Mouse (Mus musculus): Measurements from ENCODE around the gene Colq. TPM values are rescaled to one million over a fixed set of nuclear protein-coding genes. Genes with fewer than 3 reads are reported as not detected.

The Colq gene
- total RNA-seq, 2 experiments from 2014 or later = not detected

- no peak for DNase-seq
Observed at GRCm38 (mm10) chr14:31525040-31525810, 65.9 kb downstream of the Colq start.

- DNase-seq = peak in 1 of 2 experiments; percentile 39
Observed at GRCm38 (mm10) chr14:31521318-31521717, 69.8 kb downstream of the Colq start.

GRCm38 (mm10) chr14:31519165-31519564 lies 72.0 kb downstream of the Colq start:
- peak in 1 of 2 experiments; percentile 25 for DNase-seq

GRCm38 (mm10) chr14:31515895-31516294 lies 75.2 kb downstream of the Colq start:
- DNase-seq = no peak

- DNase-seq = no peak
Observed at GRCm38 (mm10) chr14:31510322-31510721, 80.8 kb downstream of the Colq start.

- DNase-seq = peak; percentile 77 to 80
Observed at GRCm38 (mm10) chr14:31509911-31510310, 81.2 kb downstream of the Colq start.

GRCm38 (mm10) chr14:31506456-31506855 lies 84.7 kb downstream of the Colq start:
- DNase-seq = no peak

GRCm38 (mm10) chr14:31503406-31503805 lies 87.7 kb downstream of the Colq start:
- DNase-seq = no peak

GRCm38 (mm10) chr14:31499526-31499925 lies 91.6 kb downstream of the Colq start:
- no peak for DNase-seq

- DNase-seq = peak; percentile 55 to 59
Observed at GRCm38 (mm10) chr14:31496241-31496646, 94.9 kb downstream of the Colq start.

- DNase-seq = no peak
Observed at GRCm38 (mm10) chr14:31495538-31495937, 95.6 kb downstream of the Colq start.

GRCm38 (mm10) chr14:31494975-31495455 lies 96.1 kb downstream of the Colq start, which contains the start of gene Mettl6:
TSS of gene Mettl6 (minus strand) at chr14:31495040.
- peak; percentile 95 for DNase-seq

GRCm38 (mm10) chr14:31494349-31494974 lies 96.7 kb downstream of the Colq start, which contains the start of gene Eaf1:
TSS of gene Eaf1 (plus strand) at chr14:31494399.
- DNase-seq = peak; percentile 53 to 58

- DNase-seq = no peak
Observed at GRCm38 (mm10) chr14:31493901-31494300, 97.2 kb downstream of the Colq start.

GRCm38 (mm10) chr14:31488055-31488454 lies 103.1 kb downstream of the Colq start:
- DNase-seq = no peak

- DNase-seq = no peak
Observed at GRCm38 (mm10) chr14:31486465-31486864, 104.7 kb downstream of the Colq start.

- no peak for DNase-seq
Observed at GRCm38 (mm10) chr14:31482417-31482816, 108.7 kb downstream of the Colq start.

- no peak for DNase-seq
Observed at GRCm38 (mm10) chr14:31473297-31473696, 117.8 kb downstream of the Colq start.

Other genes starting within 250 kb of the Colq start
- gene Sh3bp5, start 155.3 kb downstream of the Colq start, total RNA-seq (2021) = 100 to 1,000 TPM; 147 to 211 TPM
- 10 to 100 TPM; 42.3 to 70.7 TPM for gene Eaf1, start 96.9 kb downstream of the Colq start, total RNA-seq (2021)
- 10 to 100 TPM; 20.4 to 21.3 TPM for gene Mettl6, start 96.3 kb downstream of the Colq start, total RNA-seq (2021)
- not detected for gene Gm49387, start 49.5 kb upstream of the Colq start, total RNA-seq (2021)
- 10 to 100 TPM; 48.3 to 73.1 TPM for gene Btd, start 49.7 kb upstream of the Colq start, total RNA-seq (2021)
- 10 to 100 TPM; 27.4 to 66.4 TPM for gene Hacl1, start 49.9 kb upstream of the Colq start, total RNA-seq (2021)
- gene Ankrd28, start 239.3 kb upstream of the Colq start, total RNA-seq (2021) = 10 to 100 TPM; 17.0 to 27.0 TPM